Mouse (Mus musculus) heart, adult 2 months (tissue): ENCODE results near the gene Atg5.

Experiments
- CTCF ChIP-seq: fragments of 200-600 bp; IDR thresholded peaks from 2 replicates; pipeline ENCODE4 v1.8.1; 2022; ENCODE audit warnings: antibody characterized with exemption, mild to moderate bottlenecking, moderate library complexity
- POLR2A ChIP-seq: fragments of 200-500 bp; IDR thresholded peaks from 2 replicates; pipeline ENCODE4 v1.6.1; 2011; ENCODE audit warnings: mild to moderate bottlenecking, low read depth, low read length, control low read depth; ENCODE audit not compliant: insufficient read depth

DNA sequence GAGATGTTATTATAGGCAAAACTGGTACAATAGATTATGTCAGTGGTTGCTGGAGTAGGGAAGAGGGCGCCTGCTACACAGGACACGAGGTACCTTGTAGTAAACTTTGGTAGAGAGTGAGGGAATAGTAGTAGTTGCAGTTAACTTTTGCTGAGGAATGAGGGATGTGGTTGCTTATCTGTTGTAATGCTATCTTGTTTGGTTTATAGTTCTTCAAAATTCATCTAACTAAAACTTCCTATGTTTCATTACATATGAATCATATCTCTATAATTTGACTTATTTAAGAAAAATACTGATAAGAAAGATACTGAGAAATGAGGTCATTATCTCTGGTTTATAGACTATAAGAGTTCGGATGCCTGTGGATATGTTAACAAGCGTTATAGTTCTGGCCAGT lies 31.9 kb downstream of the Atg5 start:
- TF ChIP-seq CTCF (no peak), POLR2A (no peak)
